Mouse (Mus musculus) hindbrain, embryonic 10.5 days (tissue): ENCODE measurements around the gene Ppp1r1a. TPM values are rescaled to one million over a fixed set of nuclear protein-coding genes. Genes with fewer than 3 reads are reported as not detected.

Source experiments
- polyA plus RNA-seq: library from polyadenylated mRNA; unstranded; fragments of >200 nt; fragmentation: Nextera tagmentation; extraction: Ambion mirVana; gene quantifications from 2 replicates; pipeline ENCODE4 v1.2.1, GENCODE M21; 2016

Gene Ppp1r1a
- polyA plus RNA-seq, 1 experiment from 2014 or later = 56.5 TPM

Other genes starting within 250 kb of the Ppp1r1a start
- 0.31 and 0.36 TPM in 2 replicates for gene Gpr84, start 227.4 kb downstream of the Ppp1r1a start, polyA plus RNA-seq
- gene Zfp385a, start 197.9 kb downstream of the Ppp1r1a start, polyA plus RNA-seq = 24.9 and 26.3 TPM in 2 replicates
- gene Itga5, start 171.2 kb downstream of the Ppp1r1a start, polyA plus RNA-seq = 23.5 and 23.8 TPM in 2 replicates
- gene Gtsf1, start 107.5 kb downstream of the Ppp1r1a start, polyA plus RNA-seq = not detected in 2 replicates
- gene Gtsf2, start 89.5 kb downstream of the Ppp1r1a start, polyA plus RNA-seq = not detected in 2 replicates
- gene Nckap1l, start 84.2 kb downstream of the Ppp1r1a start, polyA plus RNA-seq = 1.9 and 2.7 TPM in 2 replicates
- gene Pde1b, start 35.0 kb downstream of the Ppp1r1a start, polyA plus RNA-seq = 26.8 and 44.9 TPM in 2 replicates
- not detected in 2 replicates for gene Glycam1, start 27.1 kb upstream of the Ppp1r1a start, polyA plus RNA-seq
- not detected in 2 replicates for gene Mucl1, start 217.5 kb upstream of the Ppp1r1a start, polyA plus RNA-seq